Mouse (Mus musculus) CH12.LX (cell line): Measurements from ENCODE around the gene Sdccag8.

Source experiments
- CTCF ChIP-seq, 2 experiments: IDR thresholded peaks in 1 of 2; conservative IDR thresholded peaks in 1 of 2; 2 replicates each; pipeline ENCODE4 v1.5.1; 2011 to 2012; ENCODE audit warnings: low read depth in 2 of 2, low read length in 2 of 2, improper control_type of control experiment in 1 of 2, inconsistent platforms in 1 of 2, mild to moderate bottlenecking in 1 of 2, moderate library complexity in 1 of 2
- ELF1 ChIP-seq: IDR thresholded peaks from 2 replicates; pipeline ENCODE4 v1.6.1; 2014; ENCODE audit warnings: low read depth, mild to moderate bottlenecking, inconsistent platforms, low read length, improper control_type of control experiment
- JUND ChIP-seq: conservative IDR thresholded peaks from 2 replicates; pipeline ENCODE4 v1.6.1; 2011; ENCODE audit warnings: low read depth, low read length, improper control_type of control experiment
- MAFK ChIP-seq: IDR thresholded peaks from 2 replicates; pipeline ENCODE4 v1.6.1; 2011; ENCODE audit warnings: low read length, improper control_type of control experiment; ENCODE audit not compliant: insufficient replicate concordance
- MXI1 ChIP-seq: IDR thresholded peaks from 2 replicates; pipeline ENCODE4 v1.6.1; 2011; ENCODE audit warnings: mild to moderate bottlenecking, low read depth, low read length, improper control_type of control experiment
- NELFE ChIP-seq: IDR thresholded peaks from 2 replicates; pipeline ENCODE4 v1.6.1; 2011; ENCODE audit warnings: low read depth, low read length, improper control_type of control experiment
- NRF1 ChIP-seq: IDR thresholded peaks from 2 replicates; pipeline ENCODE4 v1.6.1; 2014; ENCODE audit warnings: low read depth, mild to moderate bottlenecking, inconsistent platforms, low read length, improper control_type of control experiment, moderate library complexity
- POLR2A ChIP-seq: IDR thresholded peaks from 2 replicates; pipeline ENCODE4 v1.6.1; 2011; ENCODE audit warnings: low read depth, mild to moderate bottlenecking, improper control_type of control experiment, low read length
- POLR2AphosphoS2 ChIP-seq: IDR thresholded peaks from 2 replicates; pipeline ENCODE4 v1.6.1; 2011; ENCODE audit warnings: low read depth, low read length, improper control_type of control experiment
- RAD21 ChIP-seq: IDR thresholded peaks from 2 replicates; pipeline ENCODE4 v1.6.1; 2011; ENCODE audit warnings: low read depth, mild to moderate bottlenecking, low read length, improper control_type of control experiment, moderate library complexity
- UBTF ChIP-seq: IDR thresholded peaks from 2 replicates; pipeline ENCODE4 v1.6.1; 2012; ENCODE audit warnings: low read depth, mild to moderate bottlenecking, inconsistent platforms, low read length, improper control_type of control experiment, moderate library complexity
- USF1 ChIP-seq: IDR thresholded peaks from 2 replicates; pipeline ENCODE4 v1.6.1; 2014; ENCODE audit warnings: low read depth, mild to moderate bottlenecking, inconsistent platforms, low read length, improper control_type of control experiment
- ZC3H11A ChIP-seq: IDR thresholded peaks from 2 replicates; pipeline ENCODE4 v1.6.1; 2012; ENCODE audit warnings: low read depth, mild to moderate bottlenecking, inconsistent platforms, low read length, improper control_type of control experiment
- ZKSCAN1 ChIP-seq: IDR thresholded peaks from 2 replicates; pipeline ENCODE4 v1.6.1; 2012; ENCODE audit warnings: low read depth, inconsistent platforms, low read length, improper control_type of control experiment, borderline replicate concordance

GRCm38 (mm10) chr1:176943987-176944386 is 129.5 kb downstream of the Sdccag8 start:
- TF ChIP-seq RAD21 (no peak), POLR2A (no peak), CTCF (conservative IDR thresholded peaks at IDR 0.05 in 1 of 2, IDR thresholded peaks at IDR 0.05 in 1 of 2; ENCODE audit: low read depth in 2 of 2, low read length in 2 of 2) (no peak), MXI1 (no peak), NELFE (no peak), USF1 (no peak), ELF1 (no peak), POLR2AphosphoS2 (no peak), JUND (no peak), UBTF (no peak), ZKSCAN1 (no peak), ZC3H11A (no peak), MAFK (no peak), NRF1 (no peak)
